8 mouse cellular contexts compared by ENCODE assay signal in genomic region chr7:105426051-105426450, GRCm38 (mm10). TPM values are rescaled to one million over a fixed set of nuclear protein-coding genes. Genes with fewer than 3 reads are reported as not detected.
A peak's percentile ranks its signal among the peaks of the same experiment; 100 is the strongest.
DNase-seq lines count a peak whose midpoint lies in the region; ATAC-seq lines count a peak whose summit lies in the region.
"Had no signal": no experiment of that assay in that cellular context is flagged by ENCODE, and none has a peak within 500 bp of the region (broad histone marks: within the 10 kb centered on the region; RNA-seq: fewer than 3 reads in every experiment).

No protein-coding gene starts in this region.

- WGBS in liver, embryonic 12.5 days (ENCODE audit: insufficient replicate concordance), result 2% methylated on average over 11 of the region's 11 CpGs
- 2% methylated on average over 11 of the region's 11 CpGs for WGBS in forebrain, embryonic 13.5 days
- WGBS in limb, embryonic 11.5 days, result 9% methylated on average over 11 of the region's 11 CpGs
- WGBS in stomach, embryonic 15.5 days, result 5% methylated on average over 11 of the region's 11 CpGs

- H3K4me2 ChIP-seq in liver, embryonic 12.5 days, result peak overlapping the region; percentile 51; the same call in 1 of the 2 replicates
- H3K4me2 ChIP-seq in forebrain, embryonic 13.5 days, result peak overlapping the region; percentile 92
- H3K4me2 ChIP-seq in limb, embryonic 11.5 days (ENCODE audit: low read depth, severe bottlenecking), result peak overlapping the region; percentile 60
- peak overlapping the region; percentile 81 for H3K4me2 ChIP-seq in stomach, embryonic 15.5 days

- ATAC-seq in liver, embryonic 12.5 days, result no peak; the same call in 1 of the 2 replicates
- peak; percentile 68 for ATAC-seq in forebrain, embryonic 13.5 days
- ATAC-seq in limb, embryonic 11.5 days (ENCODE audit: insufficient number of reproducible peaks, low FRiP score, low TSS enrichment, low read depth), result peak; percentile 38; the same call in 1 of the 2 replicates
- ATAC-seq in stomach, embryonic 15.5 days (ENCODE audit: insufficient read depth, low FRiP score, low read depth), result 0 out of 2 replicates have a peak, but pooled peaks have one; percentile 13

- peaks cover 59% of the 10 kb centered on the region for H3K27me3 ChIP-seq in liver, embryonic 12.5 days (replicated peaks)
- H3K27me3 ChIP-seq in forebrain, embryonic 13.5 days, result peaks cover 24% of the 10 kb centered on the region
- H3K27me3 ChIP-seq in limb, embryonic 11.5 days (ENCODE audit: control insufficient read depth, insufficient read depth, low read length), result peaks cover 27% of the 10 kb centered on the region
- peaks cover 24% of the 10 kb centered on the region for H3K27me3 ChIP-seq in stomach, embryonic 15.5 days (replicated peaks)

- H3K27ac ChIP-seq in liver, embryonic 12.5 days, result no peak overlapping the region
- H3K27ac ChIP-seq in forebrain, embryonic 13.5 days, result no peak overlapping the region
- no peak overlapping the region for H3K27ac ChIP-seq in limb, embryonic 11.5 days (replicated peaks; ENCODE audit: low read depth, low read length)
- no peak overlapping the region for H3K27ac ChIP-seq in stomach, embryonic 15.5 days

- peak overlapping the region; percentile 2; the same call in 1 of the 2 replicates for H3K4me3 ChIP-seq in liver, embryonic 12.5 days
- peak overlapping the region; percentile 49 for H3K4me3 ChIP-seq in forebrain, embryonic 13.5 days
- peak overlapping the region; percentile 34 for H3K4me3 ChIP-seq in limb, embryonic 11.5 days (ENCODE audit: low read depth, low read length)
- H3K4me3 ChIP-seq in stomach, embryonic 15.5 days (replicated peaks), result peak overlapping the region; percentile 38

- H3K9ac ChIP-seq in liver, embryonic 12.5 days, result no peak overlapping the region
- H3K9ac ChIP-seq in forebrain, embryonic 13.5 days, result peak overlapping the region; percentile 61
- no peak overlapping the region for H3K9ac ChIP-seq in limb, embryonic 11.5 days (ENCODE audit: low read length)
- no peak overlapping the region for H3K9ac ChIP-seq in stomach, embryonic 15.5 days

- H3K9me3 ChIP-seq in liver, embryonic 12.5 days (replicated peaks), result no peaks in the 10 kb centered on the region
- H3K9me3 ChIP-seq in forebrain, embryonic 13.5 days (replicated peaks), result no peaks in the 10 kb centered on the region
- H3K9me3 ChIP-seq in limb, embryonic 11.5 days (ENCODE audit: control insufficient read depth, low read length), result no peaks in the 10 kb centered on the region
- H3K9me3 ChIP-seq in stomach, embryonic 15.5 days, result no peaks in the 10 kb centered on the region

- no peaks in the 10 kb centered on the region for H3K36me3 ChIP-seq in liver, embryonic 12.5 days
- H3K36me3 ChIP-seq in forebrain, embryonic 13.5 days (ENCODE audit: poor library complexity, severe bottlenecking), result no peaks in the 10 kb centered on the region
- no peaks in the 10 kb centered on the region for H3K36me3 ChIP-seq in limb, embryonic 11.5 days (ENCODE audit: control insufficient read depth, insufficient read depth, low read length)
- no peaks in the 10 kb centered on the region for H3K36me3 ChIP-seq in stomach, embryonic 15.5 days

- DNase-seq in liver, result no peak
- no peak for DNase-seq in limb, embryonic 11.5 days (ENCODE audit: low spot score)
- no peak for DNase-seq in urinary bladder, postnatal 10 days (ENCODE audit: low spot score)
- no peak for DNase-seq in spleen, postnatal 4 days (ENCODE audit: low spot score in 2 of 2)

- H3K4me1 ChIP-seq in liver, embryonic 12.5 days, result peaks cover 3% of the 10 kb centered on the region; the same call in 1 of the 2 replicates
- H3K4me1 ChIP-seq in forebrain, embryonic 13.5 days, result peaks cover 9% of the 10 kb centered on the region
- no peaks in the 10 kb centered on the region for H3K4me1 ChIP-seq in limb, embryonic 11.5 days (ENCODE audit: control insufficient read depth, insufficient read depth, low read length)
- peaks cover 10% of the 10 kb centered on the region; the same call in 1 of the 2 replicates for H3K4me1 ChIP-seq in stomach, embryonic 15.5 days

RNA-seq across cellular contexts. Expression of gene Cckbr, which starts 0.5 kb away (rescaled TPM):
- not detected in 2 replicates for polyA plus RNA-seq in liver, embryonic 12.5 days (2016; fragmentation: Nextera tagmentation; extraction: Ambion mirVana)
- 0.21 and 0.57 TPM in 2 replicates for polyA plus RNA-seq in forebrain, embryonic 13.5 days (2015; fragmentation: Nextera tagmentation; extraction: Ambion mirVana)
- not detected in 2 replicates for polyA plus RNA-seq in limb, embryonic 11.5 days (2014; fragmentation: Nextera tagmentation; extraction: Ambion mirVana)
- 0.52 and 0.57 TPM in 2 replicates for polyA plus RNA-seq in stomach, embryonic 15.5 days (2015; fragmentation: Nextera tagmentation; extraction: Ambion mirVana)
- polyA plus RNA-seq: large intestine, adult 2 months had no signal

RNA-seq across cellular contexts. Expression of gene Cnga4, which starts 21.7 kb away (rescaled TPM):
- not detected in 2 replicates for polyA plus RNA-seq in liver, embryonic 12.5 days (2016; fragmentation: Nextera tagmentation; extraction: Ambion mirVana)
- polyA plus RNA-seq in forebrain, embryonic 13.5 days (2015; fragmentation: Nextera tagmentation; extraction: Ambion mirVana), result not detected in 2 replicates
- not detected in 2 replicates for polyA plus RNA-seq in limb, embryonic 11.5 days (2014; fragmentation: Nextera tagmentation; extraction: Ambion mirVana)
- not detected in 2 replicates for polyA plus RNA-seq in stomach, embryonic 15.5 days (2015; fragmentation: Nextera tagmentation; extraction: Ambion mirVana)

RNA-seq across cellular contexts. Expression of gene Fam160a2, which starts 26.2 kb away (rescaled TPM):
- 15.9 and 16.9 TPM in 2 replicates for polyA plus RNA-seq in liver, embryonic 12.5 days (2016; fragmentation: Nextera tagmentation; extraction: Ambion mirVana)
- polyA plus RNA-seq in forebrain, embryonic 13.5 days (2015; fragmentation: Nextera tagmentation; extraction: Ambion mirVana), result 44.9 and 45.5 TPM in 2 replicates
- 36.6 and 37.3 TPM in 2 replicates for polyA plus RNA-seq in limb, embryonic 11.5 days (2014; fragmentation: Nextera tagmentation; extraction: Ambion mirVana)
- polyA plus RNA-seq in stomach, embryonic 15.5 days (2015; fragmentation: Nextera tagmentation; extraction: Ambion mirVana), result 40.7 and 44.0 TPM in 2 replicates

RNA-seq across cellular contexts. Expression of gene Gm5901, which starts 51.2 kb away (rescaled TPM):
- not detected in 2 replicates for polyA plus RNA-seq in liver, embryonic 12.5 days (2016; fragmentation: Nextera tagmentation; extraction: Ambion mirVana)
- polyA plus RNA-seq in forebrain, embryonic 13.5 days (2015; fragmentation: Nextera tagmentation; extraction: Ambion mirVana), result not detected in 2 replicates
- not detected in 2 replicates for polyA plus RNA-seq in limb, embryonic 11.5 days (2014; fragmentation: Nextera tagmentation; extraction: Ambion mirVana)
- not detected in 2 replicates for polyA plus RNA-seq in stomach, embryonic 15.5 days (2015; fragmentation: Nextera tagmentation; extraction: Ambion mirVana)
- polyA plus RNA-seq: large intestine, adult 2 months had no signal

RNA-seq across cellular contexts. Expression of gene Cavin3, which starts 56.0 kb away (rescaled TPM):
- polyA plus RNA-seq in liver, embryonic 12.5 days (2016; fragmentation: Nextera tagmentation; extraction: Ambion mirVana), result 8.3 and 8.9 TPM in 2 replicates
- 18.2 and 19.7 TPM in 2 replicates for polyA plus RNA-seq in forebrain, embryonic 13.5 days (2015; fragmentation: Nextera tagmentation; extraction: Ambion mirVana)
- 21.0 and 21.1 TPM in 2 replicates for polyA plus RNA-seq in limb, embryonic 11.5 days (2014; fragmentation: Nextera tagmentation; extraction: Ambion mirVana)
- polyA plus RNA-seq in stomach, embryonic 15.5 days (2015; fragmentation: Nextera tagmentation; extraction: Ambion mirVana), result 115 and 131 TPM in 2 replicates
